Mouse (Mus musculus) hindbrain, embryonic 12.5 days (tissue): ENCODE measurements at regions not wholly inside any gene's neighbourhood (a gene's known extent, or its start where the extent isn't known, plus 50 kb on each side); places are given as distances from the start of the nearest gene placed in this dataset.
A peak's percentile ranks its signal among the peaks of the same experiment; 100 is the strongest.

Experiments
- ATAC-seq: fragments of 200-750 bp; cut with Nextera tagmentation; 2 replicates; pipeline ENCODE4 v1.8.0; 2017; ENCODE audit warnings: moderate TSS enrichment; ENCODE audit not compliant: low FRiP score
- H3K27ac ChIP-seq: fragments of 300-500 bp; sonication (generic); 2 replicates; pipeline ENCODE4 v1.5.1; 2016; ENCODE audit warnings: mild to moderate bottlenecking
- H3K27me3 ChIP-seq: fragments of 300-500 bp; sonication (generic); 2 replicates; pipeline ENCODE4 v1.6.1; 2016; ENCODE audit warnings: mild to moderate bottlenecking
- H3K36me3 ChIP-seq: fragments of 300-500 bp; sonication (generic); 2 replicates; pipeline ENCODE4 v1.6.1; 2016; ENCODE audit warnings: mild to moderate bottlenecking
- H3K4me1 ChIP-seq: fragments of 300-500 bp; sonication (generic); 2 replicates; pipeline ENCODE4 v1.6.1; 2016
- H3K4me2 ChIP-seq: fragments of 300-500 bp; sonication (generic); replicated peaks from 2 replicates; pipeline ENCODE4 v1.6.1; 2016; ENCODE audit warnings: mild to moderate bottlenecking
- H3K4me3 ChIP-seq: fragments of 300-500 bp; sonication (generic); 2 replicates; pipeline ENCODE4 v1.5.1; 2016; ENCODE audit warnings: mild to moderate bottlenecking
- H3K9ac ChIP-seq: fragments of 300-500 bp; sonication (generic); 2 replicates; pipeline ENCODE4 v1.6.1; 2016; ENCODE audit warnings: mild to moderate bottlenecking, moderate library complexity
- H3K9me3 ChIP-seq: fragments of 300-500 bp; sonication (generic); replicated peaks from 2 replicates; pipeline ENCODE4 v1.6.1; 2016; ENCODE audit warnings: mild to moderate bottlenecking
- WGBS: fragments of 180-500 bp; shearing (Covaris S2); methylation state at CpG from one replicate; pipeline ENCODE4 v1.1.7; 2016; 5-methylcytosine and 5-hydroxymethylcytosine counted together

DNA sequence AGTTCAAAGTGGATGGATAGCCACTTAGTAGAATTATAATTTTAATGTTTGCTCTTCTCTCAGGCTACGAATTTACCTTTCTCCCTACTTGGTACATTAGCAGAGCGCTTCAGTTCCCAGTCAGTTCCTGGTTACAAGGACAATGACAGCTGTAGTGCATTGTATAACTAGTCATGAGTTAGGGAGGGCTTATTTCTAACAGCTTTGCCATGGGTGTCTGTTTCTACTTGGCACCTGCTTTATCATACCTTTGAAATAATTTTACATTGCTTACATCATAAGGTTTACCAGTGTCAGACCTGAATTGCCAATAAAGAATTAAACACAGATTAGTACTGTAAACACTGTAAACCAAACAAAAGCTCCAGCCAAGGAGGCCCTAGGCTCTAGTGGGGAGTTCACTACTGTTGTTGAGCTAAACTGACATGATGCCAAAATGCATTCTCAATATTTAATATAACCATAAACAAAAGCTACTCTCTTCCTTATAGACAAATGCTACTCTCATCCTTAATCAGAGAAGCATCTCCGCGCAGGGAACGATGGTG lies 745.3 kb upstream of the Car8 start:
- no peak for ATAC-seq
- Histone ChIP-seq H3K27me3 (no peaks in the 10 kb centered on the region), H3K9me3 (no peaks in the 10 kb centered on the region), H3K4me1 (peaks cover 23% of the 10 kb centered on the region), H3K27ac (no peak overlapping the region), H3K36me3 (no peaks in the 10 kb centered on the region), H3K9ac (no peak overlapping the region), H3K4me3 (no peak overlapping the region), H3K4me2 (no peak overlapping the region)
- WGBS: 97% methylated on average over 5 of the region's 5 CpGs

DNA sequence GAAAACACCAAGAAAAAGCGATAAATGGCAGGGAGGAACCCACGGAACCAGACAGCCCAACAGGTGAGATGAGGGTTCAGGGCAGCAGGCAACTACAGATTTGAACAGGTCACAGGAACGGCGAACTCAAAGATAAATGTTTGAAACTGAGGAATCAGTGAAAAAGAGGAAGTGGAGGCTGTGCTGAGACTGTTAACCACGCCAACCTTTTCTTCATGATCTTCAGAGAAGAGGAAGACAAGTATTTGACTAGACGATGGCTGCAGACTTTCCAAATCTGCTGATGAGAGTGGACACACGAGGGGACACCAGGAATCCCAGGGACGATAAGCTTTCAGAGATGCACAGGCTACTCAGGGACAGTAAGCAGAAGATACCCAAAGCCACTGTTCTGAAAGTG lies 740.1 kb upstream of the Car8 start:
- Histone ChIP-seq H3K4me2 (no peak overlapping the region), H3K36me3 (no peaks in the 10 kb centered on the region), H3K4me1 (no peaks in the 10 kb centered on the region), H3K27ac (no peak overlapping the region), H3K27me3 (no peaks in the 10 kb centered on the region), H3K9ac (no peak overlapping the region), H3K4me3 (no peak overlapping the region), H3K9me3 (no peaks in the 10 kb centered on the region)
- ATAC-seq: no peak
- WGBS: 91% methylated on average over 8 of the region's 8 CpGs

DNA sequence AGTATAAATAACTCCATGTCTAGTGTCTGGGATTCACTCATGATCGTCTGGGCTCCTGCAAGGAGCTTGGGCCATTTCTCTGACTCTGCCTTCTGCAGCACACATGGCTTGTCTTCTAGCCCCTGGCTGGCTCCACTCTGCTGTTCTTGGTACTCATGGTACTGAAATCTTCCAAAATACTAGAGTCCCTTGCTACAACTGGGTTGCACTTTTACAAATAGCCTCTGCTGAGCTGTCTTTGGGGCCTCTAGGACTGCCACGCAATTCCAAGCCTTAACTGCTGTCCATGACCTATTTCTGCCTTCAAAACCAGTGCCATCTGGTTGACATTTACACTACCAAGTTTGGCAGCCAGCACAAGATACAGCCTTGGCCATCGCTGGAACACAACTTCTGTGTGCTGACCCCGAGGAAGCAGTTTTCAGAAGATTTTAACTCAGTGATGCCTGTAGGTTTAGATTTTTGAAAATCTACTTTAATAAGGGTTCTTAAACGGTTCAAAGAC lies 731.2 kb upstream of the Car8 start:
- WGBS: 86% methylated on average over 5 of the region's 5 CpGs
- no peak for ATAC-seq
- Histone ChIP-seq H3K27me3 (no peaks in the 10 kb centered on the region), H3K36me3 (no peaks in the 10 kb centered on the region), H3K4me1 (no peaks in the 10 kb centered on the region), H3K4me3 (no peak overlapping the region), H3K9ac (no peak overlapping the region), H3K27ac (no peak overlapping the region), H3K9me3 (no peaks in the 10 kb centered on the region), H3K4me2 (no peak overlapping the region)

DNA sequence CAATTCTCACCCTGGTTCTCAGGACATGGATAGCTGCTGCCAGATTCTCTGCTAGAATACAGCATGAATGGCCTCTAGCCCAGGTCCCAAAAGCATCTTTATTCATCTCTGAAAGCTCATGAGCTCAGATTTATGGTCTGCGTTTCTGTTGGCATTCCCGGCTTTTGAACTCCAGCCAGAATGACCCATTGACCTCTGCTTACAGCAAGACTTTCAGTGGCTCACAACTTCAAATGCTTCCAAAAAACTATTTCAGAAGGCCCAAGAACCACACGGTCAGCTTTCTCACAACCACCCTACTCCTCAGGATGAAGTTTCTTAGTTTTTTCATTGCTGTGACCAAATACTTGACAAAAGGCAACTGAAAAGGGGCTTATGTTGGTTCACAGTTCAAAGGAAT lies 729.9 kb upstream of the Car8 start:
- H3K27ac ChIP-seq: no peak overlapping the region
- H3K27me3 ChIP-seq: no peaks in the 10 kb centered on the region
- WGBS: 32% methylated on average over 3 of the region's 3 CpGs
- H3K4me3 ChIP-seq: no peak overlapping the region
- H3K4me1 ChIP-seq: no peaks in the 10 kb centered on the region
- no peak for ATAC-seq
- no peak overlapping the region for H3K4me2 ChIP-seq
- H3K36me3 ChIP-seq: no peaks in the 10 kb centered on the region
- no peak overlapping the region for H3K9ac ChIP-seq
- no peaks in the 10 kb centered on the region for H3K9me3 ChIP-seq

DNA sequence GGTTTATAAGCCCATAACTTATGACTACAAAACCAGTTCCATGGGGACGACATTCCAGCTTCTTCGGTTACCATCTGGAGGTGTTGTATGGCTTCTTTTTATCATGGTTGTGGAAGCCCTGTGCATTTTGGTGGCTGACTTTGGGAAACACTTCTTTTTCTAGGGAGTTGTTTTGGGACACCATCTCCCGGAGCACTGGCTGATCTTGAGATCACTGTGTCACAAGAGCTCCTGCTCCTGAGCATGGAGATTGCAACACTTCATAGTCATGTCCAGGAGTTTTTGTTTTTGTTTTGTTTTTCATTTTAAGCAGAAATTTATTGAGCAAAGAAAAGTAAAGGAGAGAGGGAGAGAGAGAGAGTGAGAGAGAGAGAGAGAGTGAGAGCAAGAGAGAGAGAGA lies 729.1 kb upstream of the Car8 start:
- Histone ChIP-seq H3K27me3 (no peaks in the 10 kb centered on the region), H3K4me1 (no peaks in the 10 kb centered on the region), H3K4me2 (no peak overlapping the region), H3K27ac (no peak overlapping the region), H3K4me3 (no peak overlapping the region), H3K9ac (no peak overlapping the region), H3K36me3 (no peaks in the 10 kb centered on the region), H3K9me3 (no peaks in the 10 kb centered on the region)
- 83% methylated on average over 3 of the region's 3 CpGs for WGBS
- ATAC-seq: no peak

DNA sequence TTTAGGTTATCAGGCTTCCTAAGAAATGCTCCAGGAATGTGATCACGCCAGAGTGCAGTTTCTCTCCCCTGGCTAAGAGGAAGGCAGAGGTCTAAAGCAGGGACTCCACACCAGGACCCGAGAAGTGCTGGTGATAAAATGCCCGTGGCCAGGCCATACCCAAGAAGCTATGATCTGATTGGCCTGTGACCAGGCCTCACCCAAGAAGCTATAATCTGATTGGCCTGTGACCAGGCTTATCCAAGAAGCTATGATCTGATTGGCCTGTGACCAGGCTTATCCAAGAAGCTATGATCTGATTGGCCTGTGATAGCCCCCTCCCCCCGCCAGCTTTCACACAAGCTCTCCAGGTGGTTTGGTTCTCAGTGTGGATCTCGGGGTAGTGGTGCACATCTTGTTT lies 726.7 kb upstream of the Car8 start:
- no peaks in the 10 kb centered on the region for H3K9me3 ChIP-seq
- no peak overlapping the region for H3K9ac ChIP-seq
- H3K4me3 ChIP-seq: no peak overlapping the region
- WGBS: 92% methylated on average over 5 of the region's 5 CpGs
- H3K27me3 ChIP-seq: no peaks in the 10 kb centered on the region
- H3K27ac ChIP-seq: no peak overlapping the region
- H3K4me2 ChIP-seq: no peak overlapping the region
- no peak for ATAC-seq
- no peaks in the 10 kb centered on the region for H3K36me3 ChIP-seq
- no peaks in the 10 kb centered on the region for H3K4me1 ChIP-seq

DNA sequence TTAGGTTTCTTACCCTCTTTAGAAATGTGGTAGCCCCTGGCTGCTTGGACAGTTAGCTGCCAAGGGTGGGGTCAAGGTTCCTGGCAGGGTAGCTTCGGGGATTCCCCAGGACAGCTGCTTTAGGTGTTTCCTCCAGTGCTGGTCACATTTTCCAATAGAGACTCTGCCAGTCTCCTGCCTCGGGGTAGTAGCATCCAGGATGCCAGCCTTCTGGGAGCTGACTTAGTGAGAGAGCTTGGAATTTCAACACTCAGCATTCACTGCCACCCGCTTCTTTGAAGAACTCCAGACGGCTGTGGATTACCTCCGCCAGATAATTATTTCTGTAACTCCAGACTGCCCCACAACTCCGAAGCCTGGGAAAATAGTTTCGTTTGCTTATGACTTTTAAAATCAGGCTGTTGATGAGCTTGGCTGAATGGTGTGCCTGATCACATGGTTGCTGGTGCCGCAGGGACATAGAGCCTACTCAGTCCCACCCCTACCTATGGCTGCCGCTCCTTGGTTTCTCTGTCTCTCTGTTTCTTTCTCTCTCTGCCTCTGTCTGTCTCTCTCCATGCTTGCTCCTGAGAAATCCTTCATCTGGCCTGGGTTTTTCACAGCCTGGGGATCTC lies 724.2 kb upstream of the Car8 start:
- Histone ChIP-seq H3K9me3 (no peaks in the 10 kb centered on the region), H3K27ac (no peak overlapping the region), H3K9ac (no peak overlapping the region), H3K27me3 (no peaks in the 10 kb centered on the region), H3K4me1 (peaks cover 4% of the 10 kb centered on the region), H3K4me3 (no peak overlapping the region), H3K4me2 (no peak overlapping the region), H3K36me3 (no peaks in the 10 kb centered on the region)
- 84% methylated on average over 9 of the region's 9 CpGs for WGBS
- ATAC-seq: no peak

DNA sequence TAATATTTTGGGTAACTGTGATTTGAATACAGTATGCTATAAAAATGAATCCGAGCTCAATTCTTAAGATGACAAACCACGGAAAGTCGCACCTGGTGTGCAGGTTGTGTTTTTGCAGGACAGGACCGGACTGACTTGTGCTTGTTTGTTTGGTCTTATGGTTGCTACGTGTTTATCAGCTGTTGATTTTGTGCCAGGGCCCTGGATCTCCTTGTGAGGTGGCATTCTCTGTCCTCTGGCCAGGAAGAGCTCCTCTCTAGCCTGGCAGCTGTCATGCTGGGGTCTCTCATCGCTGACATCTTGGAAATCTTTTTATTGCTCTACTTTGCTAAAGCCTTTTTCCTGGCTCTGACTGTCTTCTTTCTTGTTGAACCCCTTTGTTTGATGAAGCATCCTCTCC lies 723.0 kb upstream of the Car8 start:
- Histone ChIP-seq H3K4me3 (no peak overlapping the region), H3K4me1 (peaks cover 17% of the 10 kb centered on the region), H3K4me2 (no peak overlapping the region), H3K27me3 (no peaks in the 10 kb centered on the region), H3K9me3 (no peaks in the 10 kb centered on the region), H3K36me3 (no peaks in the 10 kb centered on the region), H3K27ac (no peak overlapping the region), H3K9ac (no peak overlapping the region)
- 90% methylated on average over 6 of the region's 6 CpGs for WGBS
- ATAC-seq: no peak

DNA sequence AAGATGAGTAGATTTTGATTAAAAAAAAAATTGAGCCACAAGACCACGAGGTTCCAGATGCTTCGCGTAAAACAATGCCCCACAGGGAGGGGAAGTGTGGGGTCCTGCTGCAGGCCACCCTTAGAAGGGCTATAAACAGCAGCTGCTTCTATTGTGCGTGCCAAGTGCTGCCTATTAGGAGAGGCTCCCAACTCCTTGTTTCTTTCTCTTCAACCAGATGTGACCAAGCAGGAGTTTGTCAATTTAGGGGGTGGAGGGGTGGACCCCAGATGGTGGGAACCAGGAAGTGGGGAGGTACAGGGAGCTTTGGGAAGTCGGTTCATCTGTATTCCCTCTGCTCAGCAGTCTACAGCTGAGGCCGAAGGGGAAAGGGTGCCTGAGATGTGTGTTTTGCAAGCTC lies 718.9 kb upstream of the Car8 start:
- WGBS: 10% methylated on average over 6 of the region's 6 CpGs
- Histone ChIP-seq H3K4me2 (no peak overlapping the region), H3K4me3 (no peak overlapping the region), H3K9me3 (no peaks in the 10 kb centered on the region), H3K27me3 (no peaks in the 10 kb centered on the region), H3K4me1 (peaks cover 38% of the 10 kb centered on the region), H3K9ac (no peak overlapping the region), H3K36me3 (no peaks in the 10 kb centered on the region), H3K27ac (peak overlapping the region; percentile 70)
- peak; percentile 36; the same call in 1 of the 2 replicates for ATAC-seq

DNA sequence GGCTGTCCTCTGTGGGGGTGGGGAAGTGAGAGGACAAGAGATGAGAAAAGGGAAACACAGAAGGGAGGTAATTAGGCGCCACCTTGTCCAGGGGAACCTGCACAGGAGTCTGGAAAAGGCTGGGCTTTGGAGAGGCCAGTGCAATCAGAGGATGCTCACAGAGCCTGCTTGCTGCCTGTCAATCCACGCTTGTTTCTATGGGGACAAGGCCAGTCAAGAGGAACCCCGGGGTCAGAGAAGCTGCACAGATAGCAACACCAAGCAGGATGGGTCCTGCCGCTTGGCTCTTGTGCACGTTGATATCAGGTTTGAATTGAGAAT lies 718.1 kb upstream of the Car8 start:
- Histone ChIP-seq H3K9ac (no peak overlapping the region), H3K4me3 (no peak overlapping the region), H3K9me3 (no peaks in the 10 kb centered on the region), H3K4me2 (no peak overlapping the region), H3K27ac (peak overlapping the region; percentile 70), H3K27me3 (no peaks in the 10 kb centered on the region), H3K4me1 (peaks cover 38% of the 10 kb centered on the region), H3K36me3 (no peaks in the 10 kb centered on the region)
- peak; percentile 31; the same call in 1 of the 2 replicates for ATAC-seq
- WGBS: 40% methylated on average over 5 of the region's 5 CpGs

DNA sequence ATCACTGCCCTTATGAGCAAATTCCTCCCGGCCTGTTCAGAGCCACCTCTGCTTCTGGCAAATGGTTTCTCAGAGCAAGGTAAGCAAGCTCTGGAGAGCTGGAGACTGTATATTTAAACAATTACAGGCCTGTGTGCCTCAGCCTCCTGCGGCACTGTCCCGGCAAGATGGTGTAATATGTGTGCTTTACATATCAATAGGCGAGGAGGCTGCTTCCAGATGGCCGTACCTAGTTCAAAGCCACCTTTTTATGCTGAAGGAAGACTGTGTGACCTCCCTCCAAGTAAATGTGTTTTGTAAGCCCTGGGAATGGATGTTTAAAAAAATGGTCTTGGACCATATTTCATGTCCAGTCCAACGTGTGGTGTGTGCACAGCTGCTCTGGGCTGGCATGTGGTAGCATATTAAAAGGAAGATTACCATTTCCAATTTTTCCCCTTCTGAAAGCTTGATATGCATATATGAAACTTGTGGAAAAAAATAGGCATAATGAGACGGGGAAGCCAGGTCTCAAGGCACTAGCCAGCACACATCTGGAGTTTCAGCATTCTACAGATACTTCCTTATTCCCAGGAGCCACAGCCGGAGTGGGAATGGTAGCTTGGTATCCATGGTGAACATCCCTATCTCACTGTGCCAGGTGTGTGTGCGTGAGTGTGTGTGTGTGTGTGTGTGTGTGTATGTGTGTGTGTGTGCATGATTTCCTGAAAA lies 717.6 kb upstream of the Car8 start:
- no peak overlapping the region for H3K9ac ChIP-seq
- no peaks in the 10 kb centered on the region for H3K9me3 ChIP-seq
- H3K4me1 ChIP-seq: peaks cover 38% of the 10 kb centered on the region
- no peak overlapping the region for H3K4me2 ChIP-seq
- H3K27me3 ChIP-seq: no peaks in the 10 kb centered on the region
- ATAC-seq: peak; percentile 47; the same call in 1 of the 2 replicates
- H3K36me3 ChIP-seq: no peaks in the 10 kb centered on the region
- no peak overlapping the region for H3K4me3 ChIP-seq
- H3K27ac ChIP-seq: peak overlapping the region; percentile 70
- WGBS: 32% methylated on average over 9 of the region's 9 CpGs

DNA sequence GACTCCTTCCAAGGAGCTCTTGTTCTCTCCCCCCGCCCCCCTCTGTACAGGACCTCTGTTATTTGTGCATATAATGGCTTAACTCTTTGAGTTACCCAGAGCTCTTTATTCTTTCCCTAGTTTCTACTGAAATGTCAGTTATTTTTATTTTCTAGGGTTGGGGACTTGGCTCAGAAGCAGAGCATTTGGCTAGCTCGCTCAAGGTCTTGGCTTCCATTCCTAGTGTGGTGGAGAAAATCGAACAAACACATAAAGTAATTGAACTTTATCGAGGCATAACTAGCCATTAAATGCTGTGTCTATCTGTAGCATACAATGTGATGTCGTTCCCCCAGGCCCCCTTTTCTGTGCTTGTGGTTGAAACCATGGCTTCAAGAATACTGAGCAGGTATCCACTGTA lies 716.5 kb upstream of the Car8 start:
- no peak overlapping the region for H3K27ac ChIP-seq

More for the DNA sequence above, 716.5 kb upstream of the Car8 start:
- no peaks in the 10 kb centered on the region for H3K36me3 ChIP-seq
- peaks cover 38% of the 10 kb centered on the region for H3K4me1 ChIP-seq
- H3K9me3 ChIP-seq: no peaks in the 10 kb centered on the region
- H3K4me2 ChIP-seq: no peak overlapping the region
- no peaks in the 10 kb centered on the region for H3K27me3 ChIP-seq
- no peak for ATAC-seq
- 91% methylated on average over 5 of the region's 5 CpGs for WGBS
- no peak overlapping the region for H3K4me3 ChIP-seq
- no peak overlapping the region for H3K9ac ChIP-seq
